Mouse (Mus musculus) liver, postnatal 0 days (tissue): ENCODE results near the gene Gm1043. TPM values are rescaled to one million over a fixed set of nuclear protein-coding genes. Genes with fewer than 3 reads are reported as not detected.

Experiments
- ATAC-seq: fragments of 200-750 bp; cut with Nextera tagmentation; 2 replicates; pipeline ENCODE4 v1.8.0; 2017; ENCODE audit warnings: mild to moderate bottlenecking, moderate library complexity
- DNase-seq: peaks from one replicate; pipeline ENCODE4 v3.0.0-alpha.2; 2016
- H3K27ac ChIP-seq: fragments of 300-500 bp; sonication (generic); 2 replicates; pipeline ENCODE4 v1.5.1; 2014; ENCODE audit warnings: antibody characterized with exemption, moderate library complexity, mild to moderate bottlenecking, low read depth
- H3K27me3 ChIP-seq: fragments of 300-500 bp; sonication (generic); 2 replicates; pipeline ENCODE4 v1.6.1; 2014; ENCODE audit warnings: low read length, control low read depth, mixed read lengths; ENCODE audit not compliant: insufficient read depth
- H3K36me3 ChIP-seq: fragments of 300-500 bp; sonication (generic); replicated peaks from 2 replicates; pipeline ENCODE4 v1.6.1; 2014; ENCODE audit warnings: mild to moderate bottlenecking, control low read depth, low read length, moderate library complexity, mixed read lengths; ENCODE audit not compliant: insufficient read depth
- H3K4me1 ChIP-seq: fragments of 300-500 bp; sonication (generic); 2 replicates; pipeline ENCODE4 v1.6.1; 2014; ENCODE audit warnings: antibody characterized with exemption, mild to moderate bottlenecking, control low read depth; ENCODE audit not compliant: insufficient read depth
- H3K4me2 ChIP-seq: fragments of 300-500 bp; sonication (generic); 2 replicates; pipeline ENCODE4 v1.6.1; 2014; ENCODE audit warnings: low read depth, mild to moderate bottlenecking, low read length, moderate library complexity, mixed read lengths
- H3K4me3 ChIP-seq: fragments of 300-500 bp; sonication (generic); 2 replicates; pipeline ENCODE4 v1.5.1; 2014; ENCODE audit warnings: low read depth, low read length
- H3K9ac ChIP-seq: fragments of 300-500 bp; sonication (generic); replicated peaks from 2 replicates; pipeline ENCODE4 v1.6.1; 2014; ENCODE audit warnings: mild to moderate bottlenecking, moderate library complexity
- H3K9me3 ChIP-seq: fragments of 300-500 bp; sonication (generic); 2 replicates; pipeline ENCODE4 v1.6.1; 2016; ENCODE audit warnings: mild to moderate bottlenecking, control low read depth, low read length, mixed read lengths
- CTCF ChIP-seq: sonication (generic); IDR thresholded peaks from 2 replicates; pipeline ENCODE4 v1.5.1; 2016; ENCODE audit warnings: antibody characterized with exemption, low read depth
- EP300 ChIP-seq: IDR thresholded peaks from 2 replicates; pipeline ENCODE4 v1.6.1; 2016; ENCODE audit warnings: antibody characterized with exemption, low read depth, mild to moderate bottlenecking
- WGBS: fragments of 180-500 bp; shearing (Covaris S2); extraction: QIAGEN DNeasy Blood & Tissue Kit; methylation state at CpG from one replicate; pipeline ENCODE4 v1.1.7; 2014; ENCODE audit not compliant: insufficient replicate concordance; 5-methylcytosine and 5-hydroxymethylcytosine counted together
- polyA plus RNA-seq: library from polyadenylated mRNA; unstranded; fragments of >200 nt; fragmentation: Nextera tagmentation; extraction: Ambion mirVana; gene quantifications from 2 replicates; pipeline ENCODE4 v1.2.1, GENCODE M21; 2015

Gm1043 gene
- polyA plus RNA-seq, 1 experiment from 2014 or later: not detected

- H3K4me1 ChIP-seq: no peaks in the 10 kb centered on the region
- no peak overlapping the region for H3K9ac ChIP-seq
- H3K4me2 ChIP-seq: no peak overlapping the region
- no peak overlapping the region for H3K27ac ChIP-seq
- WGBS: 72% methylated on average over 13 of the region's 13 CpGs
- no peak for TF ChIP-seq CTCF
- TF ChIP-seq EP300: no peak
- no peaks in the 10 kb centered on the region for H3K9me3 ChIP-seq
- ATAC-seq (no peak), DNase-seq (no peak)
- no peaks in the 10 kb centered on the region for H3K27me3 ChIP-seq
- no peak overlapping the region for H3K4me3 ChIP-seq
- no peaks in the 10 kb centered on the region for H3K36me3 ChIP-seq
Observed at GRCm38 (mm10) chr5:37064454-37065449, 20.4 kb upstream of the Gm1043 start.

DNA sequence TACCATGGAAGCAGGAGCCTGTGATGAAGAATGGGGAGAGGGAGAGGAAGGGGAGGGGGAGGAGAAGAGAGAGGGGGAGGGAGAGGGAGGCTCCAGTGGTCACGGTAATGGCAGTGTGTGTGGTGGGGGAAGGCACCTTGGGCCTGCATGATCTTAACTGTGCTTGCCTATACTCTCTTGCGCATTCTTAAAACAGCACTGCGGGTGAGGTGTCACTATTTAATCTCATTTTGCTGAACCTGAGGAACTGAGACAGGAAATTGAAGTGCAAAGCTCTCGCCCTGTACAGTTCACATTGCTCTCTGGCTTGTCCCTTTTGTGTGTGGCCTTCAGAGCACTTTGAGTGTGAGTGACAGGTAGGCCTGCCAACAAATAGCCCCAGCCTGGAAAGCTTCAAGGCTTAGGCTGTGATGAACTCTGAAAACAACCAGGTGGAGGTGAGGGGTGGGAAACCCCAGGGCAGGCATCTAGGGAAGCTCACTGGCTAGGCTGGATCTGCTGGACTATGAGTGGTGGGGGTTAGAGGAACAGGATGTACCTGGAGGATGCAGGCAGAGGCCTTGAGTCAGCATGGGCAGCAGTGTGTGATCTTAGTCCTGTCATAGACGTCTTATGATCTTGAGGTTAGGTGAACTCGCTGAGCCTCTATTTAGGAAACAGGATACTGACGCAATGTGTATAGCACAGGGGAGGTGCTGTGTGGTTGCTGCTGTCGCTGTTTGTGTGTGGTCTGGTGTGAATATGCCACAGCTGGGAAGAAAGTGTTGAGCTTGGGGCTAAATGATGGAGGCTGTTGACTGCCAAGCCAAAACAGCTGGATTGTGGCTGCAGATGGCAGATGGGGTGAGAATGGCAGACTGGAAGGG lies 18.2 kb upstream of the Gm1043 start:
- no peaks in the 10 kb centered on the region for H3K36me3 ChIP-seq
- H3K27ac ChIP-seq: no peak overlapping the region
- H3K9me3 ChIP-seq: no peaks in the 10 kb centered on the region
- no peak overlapping the region for H3K9ac ChIP-seq
- TF ChIP-seq EP300 (no peak), CTCF (no peak)
- H3K4me2 ChIP-seq: no peak overlapping the region
- DNase-seq (no peak), ATAC-seq (no peak)
- H3K27me3 ChIP-seq: no peaks in the 10 kb centered on the region
- 48% methylated on average over 8 of the region's 8 CpGs for WGBS
- no peak overlapping the region for H3K4me3 ChIP-seq
- H3K4me1 ChIP-seq: no peaks in the 10 kb centered on the region

- Histone ChIP-seq H3K9ac (no peak overlapping the region), H3K27me3 (no peaks in the 10 kb centered on the region), H3K36me3 (no peaks in the 10 kb centered on the region), H3K4me3 (no peak overlapping the region), H3K27ac (no peak overlapping the region), H3K4me1 (no peaks in the 10 kb centered on the region), H3K9me3 (no peaks in the 10 kb centered on the region), H3K4me2 (no peak overlapping the region)
- ATAC-seq (no peak), DNase-seq (no peak)
- WGBS: 47% methylated on average over 4 of the region's 4 CpGs
- TF ChIP-seq EP300 (no peak), CTCF (no peak)
Observed at GRCm38 (mm10) chr5:37073660-37074059, 11.5 kb upstream of the Gm1043 start.

DNA sequence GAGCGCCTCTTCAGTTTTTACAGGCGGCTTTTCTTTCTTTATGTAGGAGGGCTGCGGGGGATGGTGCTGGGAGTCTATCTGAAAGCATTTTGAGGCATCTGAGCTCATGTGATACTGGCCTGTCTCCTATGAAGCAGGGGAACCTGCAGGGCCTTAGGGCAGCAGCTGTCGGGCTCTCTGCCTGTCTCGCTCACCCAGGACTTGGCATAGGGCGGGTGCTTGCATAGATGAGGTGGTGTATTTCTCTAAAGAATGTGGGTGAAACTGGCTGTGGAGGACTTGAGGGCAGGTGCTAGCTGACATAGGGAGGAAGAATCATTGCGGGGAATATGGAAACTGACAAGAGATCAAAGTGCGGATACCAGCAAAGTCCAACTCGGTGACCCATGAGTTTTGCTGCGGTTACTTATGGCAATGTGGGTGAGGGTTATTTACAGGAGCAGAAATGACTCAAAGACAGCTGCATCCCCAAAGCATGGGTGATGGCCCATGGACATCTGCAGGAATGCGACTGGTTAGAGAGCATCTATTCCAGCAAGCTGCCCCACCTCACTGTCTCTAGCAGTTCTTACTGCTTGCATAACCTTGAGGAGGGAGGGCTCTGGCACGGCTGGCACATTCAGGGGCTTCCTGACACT lies 8.4 kb upstream of the Gm1043 start:
- WGBS: 57% methylated on average over 12 of the region's 12 CpGs
- Histone ChIP-seq H3K9me3 (no peaks in the 10 kb centered on the region), H3K4me2 (no peak overlapping the region), H3K36me3 (no peaks in the 10 kb centered on the region), H3K27me3 (no peaks in the 10 kb centered on the region), H3K4me1 (no peaks in the 10 kb centered on the region), H3K4me3 (no peak overlapping the region), H3K27ac (no peak overlapping the region), H3K9ac (no peak overlapping the region)
- DNase-seq (no peak), ATAC-seq (no peak)
- no peak for TF ChIP-seq CTCF
- TF ChIP-seq EP300: no peak

- no peak overlapping the region for H3K4me3 ChIP-seq
- H3K27ac ChIP-seq: no peak overlapping the region
- WGBS: 31% methylated on average over 3 of the region's 3 CpGs
- no peak overlapping the region for H3K9ac ChIP-seq
- no peaks in the 10 kb centered on the region for H3K36me3 ChIP-seq
- no peak for TF ChIP-seq CTCF
- no peak for TF ChIP-seq EP300
- no peaks in the 10 kb centered on the region for H3K9me3 ChIP-seq
- ATAC-seq: no peak
- no peak for DNase-seq
- no peaks in the 10 kb centered on the region for H3K4me1 ChIP-seq
- no peak overlapping the region for H3K4me2 ChIP-seq
- H3K27me3 ChIP-seq: no peaks in the 10 kb centered on the region
Observed at GRCm38 (mm10) chr5:37077330-37077698, 7.9 kb upstream of the Gm1043 start.

- Histone ChIP-seq H3K36me3 (no peaks in the 10 kb centered on the region), H3K27me3 (no peaks in the 10 kb centered on the region), H3K4me3 (no peak overlapping the region), H3K4me1 (no peaks in the 10 kb centered on the region), H3K9ac (no peak overlapping the region), H3K4me2 (no peak overlapping the region), H3K9me3 (no peaks in the 10 kb centered on the region), H3K27ac (no peak overlapping the region)
- no peak for TF ChIP-seq CTCF
- TF ChIP-seq EP300: no peak
- ATAC-seq (no peak), DNase-seq (no peak)
- WGBS: 83% methylated on average over 4 of the region's 4 CpGs
Observed at GRCm38 (mm10) chr5:37079484-37079883, 5.7 kb upstream of the Gm1043 start.
